Mouse (Mus musculus): Measurements from ENCODE around the gene Fam181a. TPM values are rescaled to one million over a fixed set of nuclear protein-coding genes. Genes with fewer than 3 reads are reported as not detected.

Gene Fam181a
- total and polyA plus RNA-seq, 2 experiments from 2014 or later: 9.1 to 10.7 TPM

DNA sequence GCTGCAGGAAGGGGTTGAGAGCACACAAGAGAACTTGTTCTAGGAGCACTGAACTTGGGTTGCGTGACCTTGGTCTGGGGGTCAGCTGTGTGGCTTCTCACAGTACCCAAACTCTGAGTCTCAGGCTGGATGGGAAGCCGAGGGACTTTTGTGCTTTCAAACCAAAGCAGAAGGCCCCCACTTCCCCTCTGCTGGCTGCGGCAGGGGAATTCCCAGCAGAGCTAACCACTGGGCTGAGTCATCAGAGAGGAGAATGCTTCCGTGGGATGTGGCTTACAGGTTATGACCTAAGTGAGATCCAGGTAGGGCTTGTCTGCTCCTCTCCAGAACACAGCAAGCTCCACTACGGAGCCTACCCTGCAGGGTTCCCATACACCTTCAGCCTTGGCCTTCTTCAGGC, 30.4 kb downstream of the Fam181a start:
- Histone ChIP-seq H3K36me3 (ENCODE audit: insufficient read depth) (no peaks in the 10 kb centered on the region), H3K4me2 (ENCODE audit: low read depth) (no peak overlapping the region), H3K9me3 (ENCODE audit: low read length) (no peaks in the 10 kb centered on the region), H3K27ac (ENCODE audit: low read depth, low read length) (no peak overlapping the region), H3K4me1 (ENCODE audit: insufficient read depth) (no peaks in the 10 kb centered on the region), H3K9ac (no peak overlapping the region), H3K27me3 (ENCODE audit: insufficient read depth, low read length) (no peaks in the 10 kb centered on the region), H3K4me3 (ENCODE audit: low read depth, low read length) (no peak overlapping the region)
- ATAC-seq: no peak
- TF ChIP-seq CTCF (IDR thresholded peaks at IDR 0.05; ENCODE audit: low read depth): no peak
- no peak for DNase-seq
- WGBS: 86% methylated on average over 5 of the region's 5 CpGs

DNA sequence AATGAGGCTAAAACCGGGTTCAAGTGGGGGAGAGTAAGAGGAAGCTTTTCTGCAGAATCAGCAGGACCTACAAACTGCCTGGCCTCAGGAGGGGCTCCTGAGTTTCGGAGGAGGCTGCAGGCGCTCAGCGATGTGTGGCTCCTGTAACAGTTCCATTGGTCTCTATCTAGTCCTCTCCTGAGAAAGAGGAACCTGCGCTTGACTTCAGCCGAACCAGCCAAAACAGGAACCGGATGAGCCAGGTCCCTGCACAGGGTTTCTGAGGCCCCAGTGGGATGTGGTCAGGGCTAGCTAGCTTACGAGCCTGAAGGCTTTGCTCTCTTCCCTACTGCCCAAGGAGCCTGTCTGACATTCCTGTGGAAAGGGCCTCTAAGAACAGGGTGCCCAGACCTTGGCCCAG, 32.7 kb downstream of the Fam181a start:
- no peaks in the 10 kb centered on the region for H3K9me3 ChIP-seq (ENCODE audit: low read length)
- no peaks in the 10 kb centered on the region for H3K36me3 ChIP-seq (ENCODE audit: insufficient read depth)
- ATAC-seq (no peak), DNase-seq (no peak)
- 82% methylated on average over 8 of the region's 8 CpGs for WGBS
- H3K4me3 ChIP-seq (ENCODE audit: low read depth, low read length): no peak overlapping the region
- H3K4me1 ChIP-seq (ENCODE audit: insufficient read depth): no peaks in the 10 kb centered on the region
- TF ChIP-seq CTCF (IDR thresholded peaks at IDR 0.05; ENCODE audit: low read depth): no peak
- no peak overlapping the region for H3K27ac ChIP-seq (ENCODE audit: low read depth, low read length)
- H3K27me3 ChIP-seq (ENCODE audit: insufficient read depth, low read length): no peaks in the 10 kb centered on the region
- no peak overlapping the region for H3K4me2 ChIP-seq (ENCODE audit: low read depth)
- no peak overlapping the region for H3K9ac ChIP-seq

DNA sequence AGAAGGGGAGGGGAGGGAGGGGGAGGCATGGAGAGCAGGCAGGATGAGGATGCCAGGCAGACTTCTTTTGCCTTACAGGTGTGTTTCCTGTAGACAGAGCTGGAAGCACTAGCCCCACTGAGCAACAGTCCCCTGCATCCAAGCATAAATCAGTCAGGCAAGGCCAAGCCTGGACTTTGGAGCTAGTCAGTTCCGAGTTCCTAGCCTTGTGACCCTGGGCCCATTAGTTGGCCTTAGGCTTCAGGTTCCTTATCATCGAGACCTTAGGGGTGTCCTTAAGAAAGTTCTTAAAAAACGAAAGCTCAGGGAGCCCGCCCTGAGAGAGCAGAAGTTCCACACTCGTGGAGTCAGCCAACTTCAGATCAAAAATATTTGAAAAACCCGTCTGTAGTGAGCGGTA, 34.2 kb downstream of the Fam181a start:
- WGBS: 90% methylated on average over 7 of the region's 7 CpGs
- no peaks in the 10 kb centered on the region for H3K9me3 ChIP-seq (ENCODE audit: low read length)
- H3K4me1 ChIP-seq (ENCODE audit: insufficient read depth): no peaks in the 10 kb centered on the region
- H3K4me3 ChIP-seq (ENCODE audit: low read depth, low read length): no peak overlapping the region
- H3K27ac ChIP-seq (ENCODE audit: low read depth, low read length): no peak overlapping the region
- no peak overlapping the region for H3K4me2 ChIP-seq (ENCODE audit: low read depth)
- H3K9ac ChIP-seq: no peak overlapping the region
- ATAC-seq: no peak
- TF ChIP-seq CTCF (IDR thresholded peaks at IDR 0.05; ENCODE audit: low read depth): no peak
- no peaks in the 10 kb centered on the region for H3K27me3 ChIP-seq (ENCODE audit: insufficient read depth, low read length)
- H3K36me3 ChIP-seq (ENCODE audit: insufficient read depth): no peaks in the 10 kb centered on the region
- DNase-seq: no peak

DNA sequence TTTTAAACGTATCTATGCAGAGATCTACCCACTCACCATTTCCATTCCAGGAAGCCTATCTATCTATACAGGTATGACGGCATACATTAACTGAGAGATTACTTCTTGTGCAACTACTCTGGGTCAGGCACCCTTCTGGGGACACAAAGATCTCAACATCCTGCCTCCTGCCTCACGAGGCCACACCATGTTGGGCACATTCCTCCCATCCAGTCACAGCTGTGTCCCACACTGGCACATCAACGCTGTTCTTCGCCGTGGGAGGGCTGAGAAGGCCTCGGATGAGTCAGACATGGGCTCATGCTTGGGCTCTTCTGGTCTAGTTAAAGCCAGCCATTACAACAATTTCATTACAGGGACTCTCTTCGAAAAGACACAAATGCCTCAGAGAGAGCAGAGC, 36.2 kb downstream of the Fam181a start:
- no peak overlapping the region for H3K4me3 ChIP-seq (ENCODE audit: low read depth, low read length)
- DNase-seq (no peak), ATAC-seq (no peak)
- no peak overlapping the region for H3K27ac ChIP-seq (ENCODE audit: low read depth, low read length)
- H3K4me2 ChIP-seq (ENCODE audit: low read depth): no peak overlapping the region
- no peaks in the 10 kb centered on the region for H3K36me3 ChIP-seq (ENCODE audit: insufficient read depth)
- 87% methylated on average over 8 of the region's 8 CpGs for WGBS
- no peaks in the 10 kb centered on the region for H3K9me3 ChIP-seq (ENCODE audit: low read length)
- TF ChIP-seq CTCF (IDR thresholded peaks at IDR 0.05; ENCODE audit: low read depth): no peak
- no peaks in the 10 kb centered on the region for H3K27me3 ChIP-seq (ENCODE audit: insufficient read depth, low read length)
- H3K9ac ChIP-seq: no peak overlapping the region
- no peaks in the 10 kb centered on the region for H3K4me1 ChIP-seq (ENCODE audit: insufficient read depth)

DNA sequence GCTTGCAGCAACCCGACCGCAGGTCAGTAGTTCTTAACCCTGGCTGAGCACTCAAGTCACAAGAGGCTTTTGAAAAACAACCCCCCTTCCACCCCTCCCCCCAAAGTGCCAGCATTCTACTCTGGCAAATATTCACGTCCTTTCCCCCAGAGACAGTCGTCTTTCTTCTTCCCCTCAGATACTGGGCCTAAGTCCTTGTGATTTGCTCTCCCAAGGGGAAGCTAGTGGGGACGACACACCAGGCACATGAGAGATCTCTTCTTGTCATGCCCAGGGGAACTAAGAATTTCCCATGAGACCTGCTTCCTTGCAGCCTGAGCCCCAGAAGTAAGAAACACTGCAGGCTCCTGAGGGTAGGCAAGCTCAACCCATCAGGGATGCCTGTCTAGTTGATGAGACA, 36.6 kb downstream of the Fam181a start:
- DNase-seq (no peak), ATAC-seq (no peak)
- Histone ChIP-seq H3K36me3 (ENCODE audit: insufficient read depth) (no peaks in the 10 kb centered on the region), H3K4me2 (ENCODE audit: low read depth) (no peak overlapping the region), H3K4me1 (ENCODE audit: insufficient read depth) (no peaks in the 10 kb centered on the region), H3K27me3 (ENCODE audit: insufficient read depth, low read length) (no peaks in the 10 kb centered on the region), H3K4me3 (ENCODE audit: low read depth, low read length) (no peak overlapping the region), H3K9ac (no peak overlapping the region), H3K9me3 (ENCODE audit: low read length) (no peaks in the 10 kb centered on the region), H3K27ac (ENCODE audit: low read depth, low read length) (no peak overlapping the region)
- WGBS: 74% methylated on average over 5 of the region's 5 CpGs
- TF ChIP-seq CTCF (IDR thresholded peaks at IDR 0.05; ENCODE audit: low read depth): no peak

DNA sequence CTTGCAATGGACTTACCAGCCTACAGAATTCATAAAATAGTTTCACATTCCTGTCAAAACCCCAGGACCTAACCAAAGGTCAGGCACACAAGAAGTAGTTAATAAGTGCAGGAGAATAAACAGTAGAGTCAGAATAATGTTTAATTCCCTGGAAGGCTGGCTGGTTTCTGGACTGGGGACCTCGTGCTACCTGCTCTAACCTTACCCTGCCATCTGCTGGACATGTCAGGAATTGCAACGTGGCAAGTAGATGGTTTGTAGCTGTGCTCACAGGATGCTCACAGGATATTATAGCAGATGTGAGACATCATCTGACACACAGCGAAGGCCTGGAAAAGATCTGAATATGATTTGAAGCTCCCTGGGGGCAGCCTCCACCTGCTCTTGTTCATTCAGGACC, 37.7 kb downstream of the Fam181a start:
- Histone ChIP-seq H3K9me3 (ENCODE audit: low read length) (no peaks in the 10 kb centered on the region), H3K4me1 (ENCODE audit: insufficient read depth) (no peaks in the 10 kb centered on the region), H3K4me3 (ENCODE audit: low read depth, low read length) (no peak overlapping the region), H3K9ac (no peak overlapping the region), H3K27me3 (ENCODE audit: insufficient read depth, low read length) (no peaks in the 10 kb centered on the region), H3K27ac (ENCODE audit: low read depth, low read length) (no peak overlapping the region), H3K4me2 (ENCODE audit: low read depth) (no peak overlapping the region), H3K36me3 (ENCODE audit: insufficient read depth) (no peaks in the 10 kb centered on the region)
- WGBS: 4% methylated on average over 3 of the region's 3 CpGs
- ATAC-seq (peak; percentile 72; the same call in 1 of the 2 replicates), DNase-seq (peak; percentile 89)
- peak; percentile 96 for TF ChIP-seq CTCF (IDR thresholded peaks at IDR 0.05; ENCODE audit: low read depth)

DNA sequence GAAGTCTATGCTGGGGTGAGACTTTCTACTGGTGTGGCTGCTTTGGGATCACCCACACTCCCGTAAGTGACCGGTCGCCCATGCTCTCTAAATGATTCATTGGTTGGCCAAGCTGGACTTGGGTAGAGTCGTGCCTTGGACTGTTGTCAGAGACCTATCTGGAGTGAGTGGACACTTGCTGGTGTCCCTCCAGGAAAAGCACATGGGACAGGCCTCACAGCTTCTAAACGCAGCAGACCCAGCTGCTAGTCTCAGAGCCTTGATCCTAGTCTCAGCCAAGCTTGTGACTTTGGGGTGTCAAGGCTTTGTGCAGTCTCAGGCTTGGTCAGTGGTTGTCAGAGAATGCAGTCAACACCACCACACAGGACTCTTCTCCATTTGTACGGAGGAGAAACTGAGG, 42.0 kb downstream of the Fam181a start:
- Histone ChIP-seq H3K4me2 (ENCODE audit: low read depth) (no peak overlapping the region), H3K9ac (no peak overlapping the region), H3K9me3 (ENCODE audit: low read length) (no peaks in the 10 kb centered on the region), H3K4me1 (ENCODE audit: insufficient read depth) (no peaks in the 10 kb centered on the region), H3K36me3 (ENCODE audit: insufficient read depth) (no peaks in the 10 kb centered on the region), H3K27me3 (ENCODE audit: insufficient read depth, low read length) (no peaks in the 10 kb centered on the region), H3K4me3 (ENCODE audit: low read depth, low read length) (no peak overlapping the region), H3K27ac (ENCODE audit: low read depth, low read length) (no peak overlapping the region)
- ATAC-seq (no peak), DNase-seq (no peak)
- no peak for TF ChIP-seq CTCF (IDR thresholded peaks at IDR 0.05; ENCODE audit: low read depth)
- 94% methylated on average over 6 of the region's 6 CpGs for WGBS

DNA sequence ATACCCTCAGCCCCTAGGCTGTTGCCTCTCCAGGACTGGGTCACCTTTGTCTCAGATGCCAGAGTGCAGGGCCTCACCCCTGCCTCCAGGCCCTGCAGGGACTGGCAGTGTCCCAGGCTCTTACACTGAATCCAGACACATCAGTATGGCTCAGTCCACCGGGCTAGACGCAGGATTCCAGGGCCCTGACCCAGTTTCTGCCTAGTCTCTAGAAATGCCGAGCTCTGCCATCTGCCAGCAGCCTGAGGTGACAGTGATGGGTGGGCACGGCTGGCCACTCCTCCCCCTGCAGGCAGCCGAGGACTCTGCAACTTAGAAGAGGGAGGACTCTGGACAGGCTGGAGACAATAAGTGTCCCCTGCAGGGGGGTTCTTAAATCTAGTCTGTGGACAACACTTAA, 42.8 kb downstream of the Fam181a start:
- no peaks in the 10 kb centered on the region for H3K9me3 ChIP-seq (ENCODE audit: low read length)
- H3K4me3 ChIP-seq (ENCODE audit: low read depth, low read length): no peak overlapping the region
- no peaks in the 10 kb centered on the region for H3K27me3 ChIP-seq (ENCODE audit: insufficient read depth, low read length)
- 12% methylated on average over 5 of the region's 5 CpGs for WGBS
- no peaks in the 10 kb centered on the region for H3K4me1 ChIP-seq (ENCODE audit: insufficient read depth)
- peak; percentile 52 for TF ChIP-seq CTCF (IDR thresholded peaks at IDR 0.05; ENCODE audit: low read depth)
- H3K4me2 ChIP-seq (ENCODE audit: low read depth): no peak overlapping the region
- DNase-seq: peak; percentile 30
- H3K9ac ChIP-seq: no peak overlapping the region; the same call in 1 of the 2 replicates
- no peak overlapping the region for H3K27ac ChIP-seq (ENCODE audit: low read depth, low read length)
- ATAC-seq: peak; percentile 86
- H3K36me3 ChIP-seq (ENCODE audit: insufficient read depth): no peaks in the 10 kb centered on the region

All from forebrain, postnatal 0 days (tissue).